Mouse (Mus musculus) liver, postnatal 0 days (tissue): ENCODE data around the gene Nudt4. TPM values are rescaled to one million over a fixed set of nuclear protein-coding genes. Genes with fewer than 3 reads are reported as not detected.

Experiments used
- ATAC-seq: fragments of 200-750 bp; cut with Nextera tagmentation; 2 replicates; pipeline ENCODE4 v1.8.0; 2017; ENCODE audit warnings: mild to moderate bottlenecking, moderate library complexity
- DNase-seq: peaks from one replicate; pipeline ENCODE4 v3.0.0-alpha.2; 2016
- H3K27ac ChIP-seq: fragments of 300-500 bp; sonication (generic); 2 replicates; pipeline ENCODE4 v1.5.1; 2014; ENCODE audit warnings: antibody characterized with exemption, moderate library complexity, mild to moderate bottlenecking, low read depth
- H3K27me3 ChIP-seq: fragments of 300-500 bp; sonication (generic); 2 replicates; pipeline ENCODE4 v1.6.1; 2014; ENCODE audit warnings: low read length, control low read depth, mixed read lengths; ENCODE audit not compliant: insufficient read depth
- H3K36me3 ChIP-seq: fragments of 300-500 bp; sonication (generic); replicated peaks from 2 replicates; pipeline ENCODE4 v1.6.1; 2014; ENCODE audit warnings: mild to moderate bottlenecking, control low read depth, low read length, moderate library complexity, mixed read lengths; ENCODE audit not compliant: insufficient read depth
- H3K4me1 ChIP-seq: fragments of 300-500 bp; sonication (generic); 2 replicates; pipeline ENCODE4 v1.6.1; 2014; ENCODE audit warnings: antibody characterized with exemption, mild to moderate bottlenecking, control low read depth; ENCODE audit not compliant: insufficient read depth
- H3K4me2 ChIP-seq: fragments of 300-500 bp; sonication (generic); 2 replicates; pipeline ENCODE4 v1.6.1; 2014; ENCODE audit warnings: low read depth, mild to moderate bottlenecking, low read length, moderate library complexity, mixed read lengths
- H3K4me3 ChIP-seq: fragments of 300-500 bp; sonication (generic); 2 replicates; pipeline ENCODE4 v1.5.1; 2014; ENCODE audit warnings: low read depth, low read length
- H3K9ac ChIP-seq: fragments of 300-500 bp; sonication (generic); replicated peaks from 2 replicates; pipeline ENCODE4 v1.6.1; 2014; ENCODE audit warnings: mild to moderate bottlenecking, moderate library complexity
- H3K9me3 ChIP-seq: fragments of 300-500 bp; sonication (generic); 2 replicates; pipeline ENCODE4 v1.6.1; 2016; ENCODE audit warnings: mild to moderate bottlenecking, control low read depth, low read length, mixed read lengths
- CTCF ChIP-seq: sonication (generic); IDR thresholded peaks from 2 replicates; pipeline ENCODE4 v1.5.1; 2016; ENCODE audit warnings: antibody characterized with exemption, low read depth
- EP300 ChIP-seq: IDR thresholded peaks from 2 replicates; pipeline ENCODE4 v1.6.1; 2016; ENCODE audit warnings: antibody characterized with exemption, low read depth, mild to moderate bottlenecking
- WGBS: fragments of 180-500 bp; shearing (Covaris S2); extraction: QIAGEN DNeasy Blood & Tissue Kit; methylation state at CpG from one replicate; pipeline ENCODE4 v1.1.7; 2014; ENCODE audit not compliant: insufficient replicate concordance; 5-methylcytosine and 5-hydroxymethylcytosine counted together
- polyA plus RNA-seq: library from polyadenylated mRNA; unstranded; fragments of >200 nt; fragmentation: Nextera tagmentation; extraction: Ambion mirVana; gene quantifications from 2 replicates; pipeline ENCODE4 v1.2.1, GENCODE M21; 2015

Gene Nudt4
- polyA plus RNA-seq, 1 experiment from 2014 or later = 52.9 TPM

DNA sequence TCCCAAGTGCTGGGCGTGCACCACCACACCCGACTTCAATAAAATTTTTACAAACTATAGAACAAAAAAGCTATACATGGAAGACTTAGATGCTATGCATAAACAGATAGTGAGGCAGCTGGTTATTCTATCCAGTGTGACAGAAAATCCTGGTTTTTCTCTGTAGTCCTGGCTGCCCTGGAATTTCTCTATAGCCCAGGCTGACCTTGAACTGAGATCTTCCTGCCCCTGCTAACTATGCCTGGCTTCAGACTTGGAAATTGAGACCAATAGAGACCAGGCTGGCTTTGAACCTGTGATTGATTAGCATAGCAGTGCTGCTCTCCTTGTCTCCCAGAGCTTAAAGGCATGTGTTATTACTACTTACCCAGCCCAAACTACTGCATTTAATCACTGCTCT, 17.8 kb downstream of the Nudt4 start:
- Histone ChIP-seq H3K4me2 (no peak overlapping the region), H3K9ac (no peak overlapping the region), H3K27me3 (no peaks in the 10 kb centered on the region), H3K36me3 (peaks cover 76% of the 10 kb centered on the region), H3K4me1 (no peaks in the 10 kb centered on the region), H3K27ac (no peak overlapping the region), H3K4me3 (no peak overlapping the region), H3K9me3 (no peaks in the 10 kb centered on the region)
- ATAC-seq = no peak
- no peak for TF ChIP-seq CTCF
- no peak for TF ChIP-seq EP300
- 91% methylated on average over 2 of the region's 2 CpGs for WGBS
- no peak for DNase-seq

- 77% methylated on average over 4 of the region's 4 CpGs for WGBS
- no peak for ATAC-seq
- Histone ChIP-seq H3K27ac (no peak overlapping the region), H3K9ac (no peak overlapping the region), H3K4me2 (no peak overlapping the region), H3K36me3 (peaks cover 65% of the 10 kb centered on the region), H3K27me3 (no peaks in the 10 kb centered on the region), H3K4me3 (no peak overlapping the region), H3K9me3 (no peaks in the 10 kb centered on the region), H3K4me1 (no peaks in the 10 kb centered on the region)
- no peak for DNase-seq
- TF ChIP-seq EP300 = no peak
- TF ChIP-seq CTCF = no peak
Measured at GRCm38 (mm10) chr10:95545051-95545450, 18.9 kb downstream of the Nudt4 start.

DNA sequence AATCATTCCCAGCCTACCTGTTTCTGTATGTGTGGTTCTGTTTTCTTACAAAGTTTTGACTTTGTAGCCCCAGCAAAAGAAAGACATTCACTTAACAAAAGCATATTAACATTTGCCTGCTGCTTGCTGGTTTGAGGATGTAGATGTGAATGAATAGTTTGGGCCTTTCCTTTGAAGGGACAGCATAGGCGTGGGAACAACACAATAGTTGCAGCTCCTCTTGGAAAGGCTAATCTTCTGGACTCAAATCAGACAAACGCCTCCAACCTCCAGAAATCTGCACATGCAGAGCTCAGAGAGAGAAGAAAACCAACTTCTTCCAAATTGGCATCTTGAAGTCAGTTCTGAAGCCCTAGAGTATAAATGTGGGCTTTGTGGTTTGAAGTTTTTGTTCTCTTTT, 19.3 kb downstream of the Nudt4 start:
- Histone ChIP-seq H3K4me1 (no peaks in the 10 kb centered on the region), H3K4me2 (no peak overlapping the region), H3K27ac (no peak overlapping the region), H3K4me3 (no peak overlapping the region), H3K36me3 (peaks cover 61% of the 10 kb centered on the region), H3K27me3 (no peaks in the 10 kb centered on the region), H3K9ac (no peak overlapping the region), H3K9me3 (no peaks in the 10 kb centered on the region)
- TF ChIP-seq CTCF = no peak
- no peak for TF ChIP-seq EP300
- ATAC-seq (no peak), DNase-seq (no peak)
- WGBS = 86% methylated on average over 2 of the region's 2 CpGs

- no peaks in the 10 kb centered on the region for H3K4me1 ChIP-seq
- TF ChIP-seq EP300 = no peak
- no peak for TF ChIP-seq CTCF
- H3K27ac ChIP-seq = no peak overlapping the region
- no peaks in the 10 kb centered on the region for H3K9me3 ChIP-seq
- no peak overlapping the region for H3K4me3 ChIP-seq
- H3K9ac ChIP-seq = no peak overlapping the region
- H3K4me2 ChIP-seq = no peak overlapping the region
- peaks cover 55% of the 10 kb centered on the region for H3K36me3 ChIP-seq
- no peak for DNase-seq
- H3K27me3 ChIP-seq = no peaks in the 10 kb centered on the region
- ATAC-seq = no peak
Measured at GRCm38 (mm10) chr10:95544004-95544403, 19.9 kb downstream of the Nudt4 start.

DNA sequence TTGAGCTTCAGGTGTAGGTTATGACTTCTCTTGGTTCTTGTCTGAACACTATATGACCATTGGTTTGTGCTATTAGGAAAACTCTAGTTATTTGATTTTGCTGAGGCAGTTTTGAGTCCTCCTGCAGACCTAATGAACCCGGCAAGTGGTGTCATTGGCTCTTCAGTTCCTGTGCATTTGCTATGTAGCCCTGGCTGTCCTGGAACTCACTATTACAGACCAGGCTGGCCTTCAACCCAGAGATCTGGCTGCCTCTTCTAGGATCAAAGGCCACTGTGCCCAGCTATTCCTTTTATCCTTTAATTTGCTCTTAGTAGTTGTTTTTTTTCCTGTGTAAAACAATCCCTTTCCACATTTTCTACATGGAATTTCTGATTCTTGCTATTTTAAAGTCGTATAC, 20.6 kb downstream of the Nudt4 start:
- H3K4me2 ChIP-seq = no peak overlapping the region
- TF ChIP-seq EP300 = no peak
- TF ChIP-seq CTCF = no peak
- H3K36me3 ChIP-seq = peaks cover 50% of the 10 kb centered on the region
- H3K27me3 ChIP-seq = no peaks in the 10 kb centered on the region
- no peaks in the 10 kb centered on the region for H3K4me1 ChIP-seq
- 76% methylated on average over 2 of the region's 2 CpGs for WGBS
- ATAC-seq (no peak), DNase-seq (no peak)
- H3K9me3 ChIP-seq = no peaks in the 10 kb centered on the region
- H3K4me3 ChIP-seq = no peak overlapping the region
- H3K27ac ChIP-seq = no peak overlapping the region
- no peak overlapping the region for H3K9ac ChIP-seq

DNA sequence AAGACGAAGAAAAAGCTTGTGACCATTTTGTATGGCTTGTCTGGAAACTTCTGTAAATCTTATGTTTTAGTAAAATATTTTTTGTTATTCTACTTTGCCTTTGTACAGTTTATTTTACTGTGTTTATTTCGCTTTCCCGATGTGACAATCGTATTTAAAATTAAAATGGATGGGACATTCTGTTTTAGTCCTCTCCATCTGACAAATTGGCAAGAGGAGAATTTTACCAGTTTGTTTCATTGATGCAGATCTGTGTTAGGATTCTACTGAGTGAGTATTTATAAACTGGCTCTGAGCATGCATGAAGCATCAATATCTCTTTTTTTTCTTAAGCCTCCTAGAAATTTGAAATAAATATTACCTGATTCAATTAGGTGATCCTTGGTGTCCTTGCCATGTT, 21.0 kb downstream of the Nudt4 start:
- H3K9me3 ChIP-seq = no peaks in the 10 kb centered on the region
- no peak overlapping the region for H3K4me2 ChIP-seq
- H3K9ac ChIP-seq = no peak overlapping the region
- peaks cover 45% of the 10 kb centered on the region for H3K36me3 ChIP-seq
- no peak for ATAC-seq
- H3K27ac ChIP-seq = no peak overlapping the region
- TF ChIP-seq CTCF (no peak), EP300 (no peak)
- H3K4me1 ChIP-seq = no peaks in the 10 kb centered on the region
- no peak overlapping the region for H3K4me3 ChIP-seq
- no peaks in the 10 kb centered on the region for H3K27me3 ChIP-seq
- DNase-seq = no peak
- 89% methylated on average over 4 of the region's 4 CpGs for WGBS

- ATAC-seq (no peak), DNase-seq (no peak)
- Histone ChIP-seq H3K27ac (no peak overlapping the region), H3K27me3 (no peaks in the 10 kb centered on the region), H3K4me2 (no peak overlapping the region), H3K9ac (no peak overlapping the region), H3K4me3 (no peak overlapping the region), H3K9me3 (no peaks in the 10 kb centered on the region), H3K36me3 (peaks cover 16% of the 10 kb centered on the region), H3K4me1 (no peaks in the 10 kb centered on the region)
- WGBS = 79% methylated on average over 3 of the region's 3 CpGs
- TF ChIP-seq EP300 (no peak), CTCF (no peak)
Measured at GRCm38 (mm10) chr10:95539841-95540240, 24.1 kb downstream of the Nudt4 start.
